Mouse (Mus musculus) CH12.LX (cell line): ENCODE results near the gene Ptprf.

Source experiments
- BHLHE40 ChIP-seq: IDR thresholded peaks from 2 replicates; pipeline ENCODE4 v1.6.1; 2011; ENCODE audit warnings: mild to moderate bottlenecking, low read depth, low read length, improper control_type of control experiment
- CHD2 ChIP-seq: IDR thresholded peaks from 2 replicates; pipeline ENCODE4 v1.6.1; 2011; ENCODE audit warnings: low read length, improper control_type of control experiment
- CTCF ChIP-seq, 2 experiments: IDR thresholded peaks in 1 of 2; conservative IDR thresholded peaks in 1 of 2; 2 replicates each; pipeline ENCODE4 v1.5.1; 2011 to 2012; ENCODE audit warnings: low read depth in 2 of 2, low read length in 2 of 2, improper control_type of control experiment in 1 of 2, inconsistent platforms in 1 of 2, mild to moderate bottlenecking in 1 of 2, moderate library complexity in 1 of 2
- GABPA ChIP-seq: IDR thresholded peaks from 2 replicates; pipeline ENCODE4 v1.6.1; 2012; ENCODE audit warnings: low read depth, low read length, improper control_type of control experiment, inconsistent platforms; ENCODE audit not compliant: insufficient replicate concordance
- MAX ChIP-seq: IDR thresholded peaks from 2 replicates; pipeline ENCODE4 v1.6.1; 2011; ENCODE audit warnings: low read length, improper control_type of control experiment
- MAZ ChIP-seq: IDR thresholded peaks from 2 replicates; pipeline ENCODE4 v1.6.1; 2012; ENCODE audit warnings: low read depth, mild to moderate bottlenecking, inconsistent platforms, low read length, improper control_type of control experiment, moderate library complexity
- MEF2A ChIP-seq: IDR thresholded peaks from 2 replicates; pipeline ENCODE4 v1.6.1; 2014; ENCODE audit warnings: low read depth, mild to moderate bottlenecking, inconsistent platforms, low read length, improper control_type of control experiment, borderline replicate concordance
- MXI1 ChIP-seq: IDR thresholded peaks from 2 replicates; pipeline ENCODE4 v1.6.1; 2011; ENCODE audit warnings: mild to moderate bottlenecking, low read depth, low read length, improper control_type of control experiment
- POLR2A ChIP-seq: IDR thresholded peaks from 2 replicates; pipeline ENCODE4 v1.6.1; 2011; ENCODE audit warnings: low read depth, mild to moderate bottlenecking, improper control_type of control experiment, low read length
- USF1 ChIP-seq: IDR thresholded peaks from 2 replicates; pipeline ENCODE4 v1.6.1; 2014; ENCODE audit warnings: low read depth, mild to moderate bottlenecking, inconsistent platforms, low read length, improper control_type of control experiment
- ZMIZ1 ChIP-seq: IDR thresholded peaks from 2 replicates; pipeline ENCODE4 v1.6.1; 2012; ENCODE audit warnings: low read depth, mild to moderate bottlenecking, inconsistent platforms, low read length, improper control_type of control experiment

DNA sequence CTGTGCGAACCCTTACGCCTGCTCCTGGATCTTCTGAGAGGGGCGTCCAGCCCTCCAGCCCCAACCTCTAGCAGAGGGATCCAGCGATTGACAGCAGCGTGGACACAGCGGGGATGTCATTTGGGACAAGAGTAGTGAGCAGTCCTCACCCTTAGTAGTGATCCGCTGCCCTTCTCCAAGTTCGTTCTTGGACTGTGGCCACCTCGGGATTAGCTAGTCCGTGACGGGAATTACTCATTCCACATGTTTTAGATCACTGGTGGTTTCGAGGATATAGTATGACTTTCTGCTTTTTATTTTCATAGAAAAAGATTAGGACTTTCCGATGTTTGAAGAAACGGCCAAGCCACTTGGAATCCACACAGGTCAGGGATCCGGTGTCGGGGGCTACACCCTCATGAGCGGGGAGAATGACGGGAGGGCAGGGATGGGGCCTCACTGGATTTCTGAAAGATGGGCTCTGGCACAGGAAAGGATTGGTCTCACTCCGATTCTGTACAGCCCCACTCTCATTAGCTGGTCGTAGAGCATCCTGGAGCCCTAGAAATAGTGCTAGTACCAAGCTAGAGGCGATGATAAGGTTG lies 15.0 kb upstream of the Ptprf start:
- no peak for TF ChIP-seq POLR2A
- no peak for TF ChIP-seq MAZ
- no peak for TF ChIP-seq CTCF (conservative IDR thresholded peaks at IDR 0.05 in 1 of 2, IDR thresholded peaks at IDR 0.05 in 1 of 2; ENCODE audit: low read depth in 2 of 2, low read length in 2 of 2)
- TF ChIP-seq USF1 = no peak
- no peak for TF ChIP-seq BHLHE40
- no peak for TF ChIP-seq MXI1
- no peak for TF ChIP-seq MEF2A
- TF ChIP-seq ZMIZ1 = no peak
- no peak for TF ChIP-seq CHD2
- TF ChIP-seq GABPA = no peak
- no peak for TF ChIP-seq MAX
